Mouse (Mus musculus): ENCODE results near the gene Gm10718.
"Not testable (repeated sequence)": the region's sequence is repeated elsewhere in the genome, so short reads cannot be mapped to it uniquely, and the experiment has no call there.

The Gm10718 gene

GRCm38 (mm10) chr9:3023312-3023984, at the start of gene Gm10718:
Gene Gm10718 (plus strand): TSS chr9:3023547.
- peak; percentile 10 for DNase-seq

GRCm38 (mm10) chr9:3000445-3000972, 22.8 kb upstream of the Gm10718 start, which contains the start of gene Gm10722:
Gene Gm10722 (plus strand): TSS chr9:3000922.
- not testable (repeated sequence) for DNase-seq

DNA sequence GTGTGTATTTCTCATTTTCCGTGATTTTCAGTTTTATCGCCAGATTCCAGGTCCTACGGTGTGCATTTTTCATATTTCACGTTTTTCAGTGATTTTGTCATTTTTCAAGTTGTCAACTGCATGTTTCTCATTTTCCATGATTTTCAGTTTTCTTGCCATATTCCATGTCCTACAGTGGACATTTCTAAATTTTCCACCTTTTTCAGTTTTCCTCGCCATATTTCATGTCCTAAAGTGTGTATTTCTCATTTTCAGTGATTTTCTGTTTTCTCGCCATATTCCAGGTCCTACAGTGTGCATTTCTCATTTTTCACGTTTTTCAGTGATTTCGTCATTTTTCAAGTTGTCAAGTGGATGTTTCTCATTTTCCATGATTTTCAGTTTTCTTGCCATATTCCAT, 22.3 kb upstream of the Gm10718 start:
- DNase-seq = not testable (repeated sequence)

- peak; percentile 94 for DNase-seq
Measured at GRCm38 (mm10) chr9:3001948-3002659, 21.2 kb upstream of the Gm10718 start.

DNA sequence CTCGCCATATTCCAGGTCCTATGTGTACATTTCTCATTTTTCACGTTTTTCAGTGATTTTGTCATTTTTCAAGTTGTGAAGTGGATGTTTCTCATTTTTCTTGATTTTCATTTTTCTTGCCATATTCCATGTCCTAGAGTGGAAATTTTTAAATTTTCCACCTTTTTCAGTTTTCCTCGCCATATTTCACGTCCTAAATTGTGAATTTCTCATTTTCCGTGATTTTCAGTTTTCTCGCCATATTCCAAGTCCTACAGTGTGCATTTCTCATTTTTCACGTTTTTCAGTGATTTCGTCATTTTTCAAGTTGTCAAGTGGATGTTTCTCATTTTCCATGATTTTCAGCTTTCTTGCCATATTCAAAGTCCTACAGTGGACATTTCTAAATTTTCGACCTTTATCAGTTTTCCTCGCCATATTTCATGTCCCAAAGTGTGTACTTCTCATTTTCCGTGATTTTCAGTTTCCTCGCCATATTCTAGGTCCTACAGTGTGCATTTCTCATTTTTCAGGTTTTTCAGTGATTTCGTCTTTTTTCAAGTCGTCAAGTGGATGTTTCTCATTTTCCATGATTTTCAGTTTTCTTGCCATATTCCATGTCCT, 20.5 kb upstream of the Gm10718 start, which contains the start of gene Gm11168:
Gm11168 (plus strand) TSS at position 553 of the 603 bp plus-strand sequence.
- not testable (repeated sequence) for DNase-seq

GRCm38 (mm10) chr9:3006179-3006578, 17.2 kb upstream of the Gm10718 start:
- DNase-seq = not testable (repeated sequence)

DNA sequence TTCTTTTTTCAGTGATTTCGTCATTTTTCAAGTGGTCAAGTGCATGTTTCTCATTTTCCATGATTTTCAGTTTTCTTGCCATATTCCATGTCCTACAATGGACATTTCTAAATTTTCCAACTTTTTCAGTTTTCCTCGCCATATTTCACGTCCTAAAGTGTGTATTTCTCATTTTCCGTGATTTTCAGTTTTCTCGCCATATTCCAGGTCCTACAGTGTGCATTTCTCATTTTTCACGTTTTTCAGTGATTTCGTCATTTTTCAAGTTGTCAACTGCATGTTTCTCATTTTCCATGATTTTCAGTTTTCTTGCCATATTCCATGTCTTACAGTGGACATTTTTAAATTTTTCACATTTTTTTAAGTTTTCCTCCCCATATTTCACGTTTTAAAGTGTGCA, 16.7 kb upstream of the Gm10718 start:
- DNase-seq = peak; percentile 94

- DNase-seq = not testable (repeated sequence)
Measured at GRCm38 (mm10) chr9:3007272-3007671, 16.1 kb upstream of the Gm10718 start.

GRCm38 (mm10) chr9:3009331-3009730, 14.0 kb upstream of the Gm10718 start:
- DNase-seq = not testable (repeated sequence)

DNA sequence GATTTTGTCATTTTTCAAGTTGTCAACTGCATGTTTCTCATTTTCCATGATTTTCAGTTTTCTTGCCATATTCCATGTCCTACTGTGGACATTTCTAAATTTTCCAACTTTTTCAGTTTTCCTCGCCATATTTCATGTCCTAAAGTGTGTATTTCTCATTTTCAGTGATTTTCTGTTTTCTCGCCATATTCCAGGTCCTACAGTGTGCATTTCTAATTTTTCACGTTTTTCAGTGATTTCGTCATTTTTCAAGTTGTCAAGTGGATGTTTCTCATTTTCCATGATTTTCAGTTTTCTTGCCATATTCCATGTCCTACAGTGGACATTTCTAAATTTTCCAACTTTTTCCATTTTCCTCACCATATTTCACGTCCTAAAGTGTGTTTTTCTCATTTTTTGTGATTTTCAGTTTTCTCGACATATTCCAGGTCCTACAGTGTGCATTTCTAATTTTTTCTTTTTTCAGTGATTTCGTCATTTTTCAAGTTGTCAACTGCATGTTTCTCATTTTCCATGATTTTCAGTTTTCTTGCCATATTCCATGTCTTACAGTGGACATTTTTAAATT, 11.2 kb upstream of the Gm10718 start:
- not testable (repeated sequence) for DNase-seq

DNA sequence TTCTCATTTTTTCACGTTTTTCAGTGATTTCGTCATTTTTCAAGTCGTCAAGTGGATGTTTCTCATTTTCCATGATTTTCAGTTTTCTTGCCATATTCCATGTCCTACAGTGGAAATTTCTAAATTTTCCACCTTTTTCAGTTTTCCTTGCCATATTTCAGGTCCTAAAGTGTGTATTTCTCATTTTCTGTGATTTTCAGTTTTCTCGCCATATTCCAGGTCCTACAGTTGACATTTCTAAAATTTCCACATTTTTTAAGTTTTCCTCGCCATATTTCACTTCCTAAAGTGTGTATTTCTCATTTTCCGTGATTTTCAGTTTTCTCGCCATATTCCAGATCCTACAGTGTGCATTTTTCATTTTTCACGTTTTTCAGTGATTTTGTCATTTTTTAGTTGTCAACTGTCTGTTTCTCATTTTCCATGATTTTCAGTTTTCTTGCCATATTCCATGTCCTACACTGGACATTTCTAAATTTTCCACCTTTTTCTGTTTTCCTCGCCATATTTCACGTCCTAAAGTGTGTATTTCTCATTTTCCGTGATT, 10.5 kb upstream of the Gm10718 start, which contains the start of gene Gm10721:
Gm10721 (plus strand) TSS at position 408 of the 547 bp plus-strand sequence.
- DNase-seq = not testable (repeated sequence)

- DNase-seq = not testable (repeated sequence)
Measured at GRCm38 (mm10) chr9:3015354-3015753, 8.0 kb upstream of the Gm10718 start, which contains the start of gene Gm10720. Gene Gm10720 (plus strand): TSS chr9:3015654.

- not testable (repeated sequence) for DNase-seq
Measured at GRCm38 (mm10) chr9:3015896-3016295, 7.5 kb upstream of the Gm10718 start.

DNA sequence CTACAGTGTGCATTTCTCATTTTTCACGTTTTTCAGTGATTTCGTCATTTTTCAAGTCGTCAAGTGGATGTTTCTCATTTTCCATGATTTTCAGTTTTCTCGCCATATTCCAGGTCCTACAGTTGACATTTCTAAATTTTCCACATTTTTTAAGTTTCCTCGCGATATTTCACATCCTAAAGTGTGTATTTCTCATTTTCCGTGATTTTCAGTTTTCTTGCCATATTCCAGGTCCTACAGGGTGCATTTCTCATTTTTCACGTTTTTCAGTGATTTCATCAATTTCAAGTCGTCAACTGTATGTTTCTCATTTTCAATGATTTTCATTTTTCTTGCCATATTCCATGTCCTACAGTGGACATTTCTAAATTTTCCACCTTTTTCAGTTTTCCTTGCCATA, 6.2 kb upstream of the Gm10718 start, which contains the start of gene Gm10719:
Gm10719 (plus strand) TSS at position 301 of the 400 bp plus-strand sequence.
- DNase-seq = not testable (repeated sequence)

DNA sequence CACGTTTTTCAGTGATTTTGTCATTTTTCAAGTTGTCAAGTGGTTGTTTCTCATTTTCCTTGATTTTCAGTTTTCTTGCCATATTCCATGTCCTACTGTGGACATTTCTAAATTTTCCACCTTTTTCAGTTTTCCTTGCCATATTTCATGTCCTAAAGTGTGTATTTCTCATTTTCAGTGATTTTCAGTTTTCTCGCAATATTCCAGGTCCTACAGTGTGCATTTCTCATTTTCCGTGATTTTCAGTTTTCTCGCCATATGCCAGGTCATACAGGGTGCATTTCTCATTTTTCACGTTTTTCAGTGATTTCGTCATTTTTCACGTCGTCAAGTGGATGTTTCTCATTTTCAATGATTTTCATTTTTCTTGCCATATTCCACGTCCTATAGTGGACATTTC, 4.4 kb upstream of the Gm10718 start:
- not testable (repeated sequence) for DNase-seq

GRCm38 (mm10) chr9:3019835-3020727, 3.3 kb upstream of the Gm10718 start:
- peak; percentile 16 for DNase-seq

- peak; percentile 55 for DNase-seq
Measured at GRCm38 (mm10) chr9:3022316-3023008, 885 bp upstream of the Gm10718 start.

GRCm38 (mm10) chr9:3023985-3024648, 770 bp downstream of the Gm10718 start:
- DNase-seq = peak; percentile 93

DNA sequence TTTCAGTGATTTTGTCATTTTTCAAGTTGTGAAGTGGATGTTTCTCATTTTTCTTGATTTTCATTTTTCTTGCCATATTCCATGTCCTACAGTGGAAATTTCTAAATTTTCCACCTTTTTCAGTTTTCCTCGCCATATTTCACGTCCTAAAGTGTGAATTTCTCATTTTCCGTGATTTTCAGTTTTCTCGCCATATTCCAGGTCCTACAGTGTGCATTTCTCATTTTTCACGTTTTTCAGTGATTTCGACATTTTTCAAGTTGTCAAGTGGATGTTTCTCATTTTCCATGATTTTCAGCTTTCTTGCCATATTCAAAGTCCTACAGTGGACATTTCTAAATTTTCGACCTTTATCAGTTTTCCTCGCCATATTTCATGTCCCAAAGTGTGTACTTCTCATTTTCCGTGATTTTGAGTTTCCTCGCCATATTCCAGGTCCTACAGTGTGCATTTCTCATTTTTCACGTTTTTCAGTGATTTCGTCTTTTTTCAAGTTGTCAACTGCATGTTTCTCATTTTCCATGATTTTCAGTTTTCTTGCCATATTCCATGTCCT, 1.6 kb downstream of the Gm10718 start, which contains the start of gene Gm10717:
Gm10717 (plus strand) TSS at position 506 of the 556 bp plus-strand sequence.
- not testable (repeated sequence) for DNase-seq
